Mouse (Mus musculus) frontal cortex, postnatal 36 days (tissue): ENCODE measurements around the gene Palm.

Experiments
- DNase-seq, 2 experiments: peaks; one replicate each; pipeline ENCODE4 v3.0.0; 2022; ENCODE audit warnings: low spot score in 2 of 2

Palm gene

DNA sequence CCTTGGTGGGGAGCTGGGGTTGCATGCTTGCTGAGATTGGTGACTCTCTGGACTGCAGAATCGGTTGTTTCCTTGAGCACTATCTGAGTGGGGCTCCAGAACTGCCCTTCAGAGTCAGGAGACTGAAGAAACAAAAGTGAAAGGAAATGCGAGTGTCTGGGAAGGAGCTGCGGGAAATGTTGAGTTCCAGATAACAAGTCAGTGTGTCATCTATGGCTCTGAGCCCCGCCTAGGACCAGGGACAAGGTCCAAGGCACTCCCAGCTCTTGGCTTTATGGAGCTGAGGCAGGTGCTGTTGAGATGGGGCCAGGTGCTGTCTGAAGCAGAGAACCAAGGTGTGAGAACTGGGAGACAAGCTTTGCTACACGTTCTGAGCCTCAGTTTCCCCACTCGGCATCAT, 31.0 kb downstream of the Palm start:
- DNase-seq, result no peak

DNA sequence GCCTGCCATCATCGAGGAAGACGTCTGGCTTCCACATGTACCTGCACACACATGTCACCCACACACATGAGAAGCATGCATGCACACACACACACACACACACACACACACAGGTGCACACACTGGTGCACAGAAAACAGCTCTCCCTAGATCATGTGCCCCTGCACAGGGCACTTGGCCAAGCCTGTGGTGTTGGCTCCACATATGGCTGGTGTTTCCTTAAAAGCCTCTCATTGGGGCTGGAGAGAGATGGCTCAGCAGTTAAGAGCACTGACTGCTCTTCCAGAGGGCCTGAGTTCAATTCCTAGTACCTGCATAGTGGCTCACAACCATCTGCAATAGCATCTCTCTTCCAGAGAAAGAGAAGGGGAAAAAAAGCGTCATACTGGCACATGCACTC, 38.2 kb downstream of the Palm start:
- no peak for DNase-seq

DNA sequence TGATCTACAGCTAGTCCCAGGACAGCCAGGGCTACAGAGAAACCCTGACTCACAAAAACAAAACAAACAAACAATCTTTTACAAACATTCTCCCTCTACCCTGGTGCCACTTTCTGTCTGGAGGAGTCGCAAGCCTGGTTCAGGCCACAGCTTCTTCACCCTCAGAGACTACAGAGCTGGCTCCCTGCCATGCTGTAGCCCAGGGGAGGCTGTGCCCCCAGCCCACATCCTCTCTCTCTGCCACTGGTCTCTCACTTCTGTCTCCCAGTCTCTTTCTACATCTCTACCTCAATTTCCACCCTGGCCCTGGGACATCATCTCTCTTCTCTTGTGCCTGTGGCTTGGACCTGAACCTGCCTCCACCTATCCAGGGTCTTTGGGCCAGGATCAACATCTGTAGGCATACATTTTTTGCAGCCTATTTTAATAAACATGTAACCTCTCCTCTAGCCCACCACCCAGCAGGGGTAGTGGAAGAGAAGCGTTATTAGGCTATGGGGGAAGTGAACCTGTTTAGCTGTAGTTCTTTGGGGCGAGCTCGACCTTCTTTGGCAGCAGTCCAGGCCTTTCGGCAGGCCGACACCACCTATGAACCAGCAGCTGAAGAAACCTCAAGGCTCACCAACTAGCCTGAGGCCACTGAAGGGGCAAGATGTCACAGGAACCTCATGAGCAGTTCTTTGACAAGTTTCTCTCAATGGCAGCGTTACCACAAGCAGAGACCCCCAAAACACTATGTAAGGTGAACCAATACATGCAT, 38.8 kb downstream of the Palm start:
- DNase-seq, result no peak

DNA sequence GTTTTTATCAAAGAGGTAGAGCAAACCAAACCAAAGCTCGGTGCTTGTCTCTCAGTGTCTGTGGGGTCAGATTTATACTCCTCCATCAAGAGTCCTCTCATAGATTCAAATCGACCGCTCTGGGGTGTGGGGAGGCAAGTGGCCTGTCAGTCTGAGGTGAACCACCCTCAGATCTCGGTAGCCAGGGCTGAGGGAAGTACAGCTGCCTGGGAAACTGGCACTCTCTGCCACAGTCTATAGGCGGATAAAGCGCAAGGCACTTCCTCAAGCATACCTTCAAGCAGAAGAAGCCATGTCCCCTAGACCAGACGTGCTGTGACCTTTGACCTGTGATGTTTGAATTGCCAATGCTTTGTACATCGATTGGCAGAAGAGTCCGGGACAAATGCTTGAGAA, 39.4 kb downstream of the Palm start:
- DNase-seq, result no peak

DNA sequence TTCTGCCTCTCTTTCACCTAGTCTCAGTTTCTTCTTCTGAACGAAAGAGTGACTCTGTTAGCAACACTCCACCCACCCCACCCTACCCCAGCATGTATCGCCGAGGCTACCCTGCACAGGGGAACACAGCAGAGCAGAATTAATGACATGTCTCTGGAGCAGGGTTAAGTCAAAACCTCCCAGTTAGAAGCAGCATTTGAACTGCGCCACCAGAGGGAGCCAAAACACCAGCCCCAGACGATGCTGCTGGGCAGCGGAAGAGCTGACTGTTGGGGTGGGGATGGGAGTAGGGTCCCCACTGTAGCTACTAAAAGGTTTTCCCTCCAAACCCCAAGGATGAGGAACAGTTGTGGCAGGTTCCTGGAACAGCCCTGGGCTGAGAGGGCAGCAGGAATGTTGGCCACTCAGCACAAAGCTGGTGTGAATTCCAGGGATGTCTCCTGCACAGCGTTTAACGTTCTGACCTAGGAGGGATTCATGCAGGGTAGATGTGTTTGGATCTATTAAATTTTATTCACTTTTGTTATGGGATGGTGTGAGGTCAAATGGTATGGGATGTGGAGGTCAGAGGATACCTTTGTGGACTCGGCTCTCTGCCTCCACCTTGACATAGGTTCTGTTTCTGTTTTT, 41.5 kb downstream of the Palm start:
- peak; percentile 69 to 77 for DNase-seq

DNA sequence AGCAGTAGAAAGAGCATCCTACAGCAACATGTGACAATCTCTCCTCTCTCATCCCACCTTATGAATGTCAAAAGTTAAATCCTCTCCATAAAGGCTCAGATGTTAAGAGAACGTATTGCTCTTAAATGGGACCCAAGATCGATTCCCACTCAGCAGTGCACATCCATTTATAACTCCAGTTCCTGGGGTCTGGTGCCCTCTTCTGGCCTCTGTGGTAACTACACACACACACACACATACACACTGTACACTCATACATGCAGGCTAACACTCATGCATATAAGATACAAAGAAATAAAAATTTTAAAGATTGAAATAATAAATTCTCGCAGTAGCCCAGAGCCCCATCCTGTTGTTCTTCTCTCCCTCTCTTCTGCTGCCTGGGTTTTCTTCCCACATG, 43.5 kb downstream of the Palm start:
- DNase-seq, result no peak

DNA sequence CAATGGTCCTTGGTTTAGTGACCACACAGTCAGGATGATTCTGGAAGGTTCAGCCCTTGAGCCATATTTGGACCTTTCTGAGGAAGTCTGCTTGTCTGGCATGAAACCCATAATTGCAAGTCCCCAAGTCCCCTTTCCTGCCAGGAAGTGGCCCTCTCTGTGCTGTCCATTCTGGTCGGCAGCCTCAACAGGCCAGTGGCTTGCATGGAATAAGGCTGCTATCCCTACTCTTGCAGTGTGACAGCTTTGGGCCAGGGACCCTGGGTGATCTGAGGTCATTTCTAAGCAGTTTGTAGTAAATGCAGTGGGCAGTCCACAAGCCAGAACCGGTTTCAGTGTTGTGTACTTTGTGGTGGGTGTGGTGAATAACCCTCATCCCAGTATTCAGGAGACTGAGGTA, 44.8 kb downstream of the Palm start:
- DNase-seq, result no peak

DNA sequence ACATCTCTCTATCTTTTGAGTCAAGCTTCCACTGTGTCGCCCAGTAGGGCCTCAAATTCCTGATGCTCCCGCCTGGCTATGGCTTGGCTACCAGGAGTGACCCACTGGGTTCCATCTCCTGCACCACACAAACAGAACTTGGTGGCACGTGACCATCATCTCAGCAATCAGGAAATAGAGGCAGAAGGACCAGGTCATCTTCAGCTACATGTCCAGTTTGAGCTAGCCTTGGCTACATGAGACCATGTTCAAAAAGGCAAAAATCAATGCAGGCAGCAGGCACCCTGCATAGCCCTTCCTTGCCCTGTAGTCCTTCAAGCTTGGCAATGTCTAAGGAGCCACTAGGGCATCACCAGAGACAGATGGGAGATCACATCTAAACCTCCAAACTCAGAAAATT, 46.7 kb downstream of the Palm start:
- no peak for DNase-seq

DNA sequence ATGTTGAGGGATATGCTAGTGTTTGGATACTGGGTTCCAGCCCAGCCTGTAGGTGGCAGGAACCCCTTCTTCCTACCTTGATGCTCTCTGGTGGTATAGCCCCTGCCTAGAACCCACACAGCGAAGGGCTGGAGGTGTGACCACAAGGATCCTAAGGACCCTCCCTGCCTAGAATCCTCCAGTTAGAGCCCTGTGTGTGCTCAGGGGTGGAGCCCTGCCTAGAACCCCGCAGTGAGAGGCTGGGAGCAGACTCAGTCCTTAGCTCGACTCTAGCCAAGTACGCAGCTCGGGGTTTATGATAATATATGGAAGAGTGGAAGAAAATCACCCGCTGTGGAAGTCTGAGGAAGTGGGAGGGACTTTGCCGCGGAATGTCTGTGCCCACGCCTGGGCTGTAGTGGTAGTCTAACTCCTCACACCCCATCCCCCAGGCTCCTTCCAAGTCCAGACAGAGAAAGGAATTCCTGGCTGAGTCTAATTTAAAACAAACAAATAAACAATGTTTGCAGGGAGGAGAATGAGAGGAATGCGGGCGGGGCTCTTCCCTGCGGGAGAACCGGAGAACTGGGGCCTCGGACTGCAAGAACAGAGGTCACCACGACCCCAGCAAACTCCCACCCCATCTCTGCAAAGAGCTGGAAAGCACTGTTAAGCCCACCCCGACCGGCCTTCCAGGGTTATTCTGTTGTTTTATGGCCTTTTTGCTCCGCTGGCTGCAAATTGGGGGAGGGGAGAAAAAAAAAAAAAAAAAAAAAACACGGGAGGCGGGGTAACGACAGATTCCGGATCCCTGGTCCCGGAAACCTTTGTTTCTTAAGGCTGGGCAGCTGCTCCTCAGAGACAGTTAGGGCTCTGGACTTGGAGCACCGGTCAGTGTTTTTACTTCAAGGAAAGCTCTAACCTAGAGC, 47.5 kb downstream of the Palm start:
- peak; percentile 79 to 81 for DNase-seq

DNA sequence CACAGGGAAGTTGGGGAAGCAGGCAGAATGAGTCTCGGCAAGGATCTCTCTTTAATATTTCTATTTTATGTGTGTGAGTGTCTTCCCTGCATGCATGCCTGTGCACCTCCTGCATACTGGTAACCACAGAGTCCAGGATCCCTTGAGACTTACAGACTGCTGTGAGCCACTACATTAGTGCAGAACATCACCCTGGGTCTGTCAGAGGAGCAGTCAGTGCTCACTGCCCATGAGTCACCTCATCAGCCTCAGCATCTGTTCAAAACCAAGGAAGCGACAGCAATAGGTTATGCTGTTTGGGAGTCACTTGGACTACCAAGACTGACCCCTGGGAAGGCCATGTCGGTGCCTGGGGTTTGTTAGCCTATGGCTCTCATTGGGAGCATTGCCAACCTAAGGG, 49.0 kb downstream of the Palm start:
- DNase-seq, result no peak

DNA sequence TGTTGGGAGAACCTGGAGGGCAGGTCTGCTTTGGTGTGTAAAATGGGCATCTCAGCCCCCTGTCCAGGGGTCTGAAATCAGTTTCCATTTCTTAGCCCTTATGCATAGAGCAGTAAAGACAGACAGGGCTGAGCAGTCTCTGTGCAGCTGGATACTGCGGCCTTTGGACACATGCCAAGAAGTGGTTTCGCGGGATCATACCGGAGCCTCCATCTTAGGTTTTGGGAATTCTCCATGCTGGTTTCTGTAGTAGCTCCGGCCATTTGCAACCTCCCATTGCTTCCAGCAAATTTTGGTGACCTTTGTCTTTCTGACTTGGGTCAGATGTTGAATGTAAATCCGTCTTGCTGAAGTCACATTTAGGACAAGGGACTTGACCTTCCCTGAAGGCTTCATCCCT, 50.1 kb downstream of the Palm start:
- no peak for DNase-seq

DNA sequence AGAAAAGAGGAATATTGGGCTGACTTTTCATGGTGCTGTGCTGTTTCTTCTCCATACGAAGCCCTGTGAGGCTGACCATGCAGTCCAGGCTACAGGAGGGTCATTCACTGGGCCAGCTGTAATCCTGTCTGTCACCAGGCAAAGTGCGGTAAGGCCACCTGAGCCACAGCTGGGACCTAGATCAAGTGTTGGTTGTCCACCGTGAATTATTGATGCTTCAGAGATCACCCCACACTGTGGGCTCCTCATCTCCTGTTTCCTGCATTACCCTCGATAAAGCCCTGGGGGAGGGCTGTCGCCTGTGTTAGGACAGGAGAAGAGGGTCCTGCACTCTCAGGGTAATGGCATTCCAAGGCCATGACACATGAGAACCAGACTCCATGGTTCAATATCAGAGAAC, 53.2 kb downstream of the Palm start:
- no peak for DNase-seq

DNA sequence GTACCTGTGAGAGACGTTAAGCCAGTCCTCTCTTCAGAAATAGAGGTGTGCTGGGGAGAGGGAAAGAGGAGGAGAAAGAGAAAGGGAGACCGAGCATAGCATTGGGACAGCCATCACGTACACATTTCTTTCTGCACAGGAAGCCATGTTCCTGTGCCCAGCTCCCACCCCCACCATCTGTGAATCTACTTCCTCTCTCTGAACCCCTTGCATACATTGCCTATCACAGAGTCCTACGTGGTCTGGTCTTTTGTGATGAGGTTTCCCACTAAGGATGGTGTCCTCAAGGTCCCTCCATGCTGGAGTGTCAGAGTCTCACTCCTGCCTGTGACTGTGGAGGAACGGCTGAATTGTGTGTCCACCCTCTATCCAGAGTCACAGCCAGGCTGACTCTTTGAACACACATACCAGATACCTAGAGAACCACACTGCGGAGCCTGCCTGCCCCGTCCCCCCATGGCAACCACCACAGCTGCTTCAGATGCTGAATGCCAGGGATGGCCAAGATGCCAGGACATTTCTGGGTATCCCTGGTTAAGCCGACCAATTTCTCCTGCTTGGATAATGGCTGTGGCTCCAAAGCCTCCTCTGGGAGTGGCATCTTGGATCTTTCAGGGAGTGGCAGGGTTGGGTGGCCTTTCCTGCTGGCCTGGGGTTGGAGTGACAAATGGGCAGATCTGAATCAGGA, 56.7 kb downstream of the Palm start:
- no peak for DNase-seq

DNA sequence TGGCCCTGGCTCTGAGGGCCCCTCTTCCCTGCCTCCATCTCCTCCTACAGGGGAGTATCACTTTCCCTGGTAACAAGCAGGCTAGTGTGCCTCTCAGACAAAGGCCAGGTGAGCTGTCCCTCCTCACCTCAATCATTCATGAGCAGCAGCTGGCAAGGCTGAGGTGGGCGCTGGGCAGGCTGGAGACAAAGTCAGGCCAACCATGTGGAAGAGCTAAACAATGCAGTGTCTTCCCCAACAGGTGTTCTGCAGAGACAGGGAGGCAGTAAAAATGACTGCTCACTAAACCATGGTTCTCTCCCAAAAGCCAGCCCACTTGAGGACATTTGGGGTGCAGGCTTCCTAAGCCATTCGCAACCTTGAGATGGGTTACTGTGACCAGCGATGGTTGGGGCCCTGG, 58.3 kb downstream of the Palm start:
- DNase-seq, result no peak

DNA sequence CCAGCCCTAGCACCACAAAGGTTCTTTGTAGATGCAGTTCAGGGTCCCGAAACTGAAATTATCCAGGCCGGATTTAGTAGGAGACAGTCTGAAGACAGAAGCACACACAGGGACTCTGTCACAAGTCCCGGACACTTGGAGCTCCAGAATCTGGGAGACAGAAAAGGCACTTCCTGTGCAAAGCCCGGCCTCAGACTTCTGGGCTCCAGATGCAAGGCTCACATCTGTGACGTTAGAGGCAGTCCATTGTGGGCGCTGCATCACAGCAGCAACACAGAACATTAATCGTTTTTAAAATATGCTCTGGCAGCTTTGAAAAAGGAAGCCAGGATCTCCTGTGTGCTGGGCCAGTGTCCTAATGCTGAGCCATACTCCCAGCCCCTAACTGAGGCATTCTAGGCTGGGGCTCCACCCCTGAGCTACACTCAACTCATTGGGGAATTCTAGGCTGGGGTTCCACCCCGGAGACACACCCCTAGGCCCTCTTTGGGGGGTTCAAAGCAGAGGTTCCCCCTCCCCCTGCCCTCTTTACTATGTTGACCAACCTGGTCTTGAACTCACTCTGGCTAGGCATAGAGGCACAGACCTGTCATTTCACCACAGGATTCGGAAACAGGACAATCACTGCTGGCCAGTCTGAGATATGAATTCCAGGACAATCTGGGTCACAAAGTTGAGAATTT, 58.9 kb downstream of the Palm start:
- DNase-seq, result no peak

DNA sequence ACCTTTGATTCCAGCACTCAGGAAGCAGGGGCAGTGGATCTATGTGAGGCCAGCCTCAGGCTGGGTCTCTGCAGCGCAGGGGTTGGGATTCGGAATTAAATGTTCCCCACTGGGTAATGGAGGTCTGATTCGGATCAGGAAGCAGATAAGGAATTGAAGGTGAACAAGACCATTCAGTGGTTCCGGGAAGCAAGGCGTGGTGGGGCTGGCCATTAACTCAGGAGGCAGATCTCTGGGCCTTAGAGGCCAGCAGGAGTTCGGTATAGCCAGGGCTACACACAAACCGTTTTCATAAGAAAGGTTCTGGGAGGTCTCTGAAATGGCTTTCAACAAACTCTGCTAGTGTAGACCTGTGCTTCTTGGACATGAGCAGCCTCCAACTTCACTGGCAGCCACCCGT, 59.5 kb downstream of the Palm start:
- no peak for DNase-seq

DNA sequence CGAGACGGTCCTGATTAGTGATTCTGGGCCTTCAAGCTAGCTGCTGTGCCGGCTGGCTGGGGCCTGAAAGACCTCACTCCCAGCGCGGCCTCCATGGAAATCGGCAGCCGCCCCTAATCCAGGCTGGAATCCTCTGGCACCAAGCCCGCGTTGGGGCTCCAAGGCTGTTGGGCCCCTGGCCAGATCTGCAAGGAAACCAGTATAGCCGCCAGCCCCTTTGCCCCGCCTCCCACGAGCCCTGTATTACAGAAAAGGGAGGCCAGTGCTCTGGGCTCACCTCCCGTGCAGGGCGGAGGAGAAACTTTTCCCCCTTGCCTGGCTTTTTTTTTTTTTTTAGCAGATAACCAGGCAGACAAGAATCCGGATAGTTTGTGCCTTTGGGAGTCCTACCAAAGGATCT, 60.0 kb downstream of the Palm start:
- DNase-seq, result peak; percentile 73 to 85

DNA sequence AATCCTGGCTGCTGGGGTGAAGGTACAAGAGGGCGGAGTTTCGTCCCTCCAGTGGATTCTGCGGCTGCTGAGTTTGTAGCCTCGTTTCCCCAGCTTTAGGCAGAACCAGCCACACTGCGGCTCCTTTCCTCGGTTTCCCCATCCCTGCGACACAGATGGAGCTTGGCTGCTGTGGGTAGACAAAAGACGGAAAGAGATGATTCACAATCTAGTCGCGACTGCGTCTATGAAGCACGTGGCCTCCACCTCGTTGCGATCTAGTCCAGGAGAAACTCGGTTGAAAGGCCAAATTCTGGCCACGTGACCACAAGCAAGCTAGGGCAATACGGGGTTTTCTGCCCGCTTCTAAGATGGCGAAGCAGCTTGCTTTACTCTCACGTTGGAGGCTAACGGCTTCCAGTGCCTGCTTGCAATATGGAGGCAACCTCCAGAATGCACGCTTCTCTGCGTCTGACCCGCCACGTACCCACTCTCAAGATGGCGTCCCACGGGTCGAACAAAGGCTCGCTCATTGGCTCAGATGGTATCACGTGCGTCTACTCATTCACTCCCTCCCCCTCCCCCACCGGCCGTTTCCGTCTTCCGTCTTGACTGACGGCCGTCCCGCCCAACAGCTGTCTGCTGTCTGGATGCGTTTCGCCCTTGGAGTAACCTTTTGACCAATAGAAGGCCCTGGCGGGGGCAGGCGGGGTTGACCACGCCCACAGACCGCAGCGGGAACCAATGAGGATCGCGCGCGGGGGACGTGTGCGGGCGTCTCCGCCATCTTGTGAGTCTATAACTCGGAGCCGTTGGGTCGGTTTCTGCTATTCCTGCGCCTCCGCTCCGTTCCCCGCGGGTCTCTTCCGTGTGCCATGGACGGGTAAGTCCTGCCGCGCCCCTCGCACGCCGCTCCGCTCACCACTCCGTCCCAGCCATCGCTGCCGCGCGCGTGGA, 60.8 kb downstream of the Palm start, which contains the start of gene Ptbp1:
Gene Ptbp1, plus strand, starts transcription at position 568 of the 936 bp plus-strand sequence.
- DNase-seq, result peak; percentile 97 to 99

DNA sequence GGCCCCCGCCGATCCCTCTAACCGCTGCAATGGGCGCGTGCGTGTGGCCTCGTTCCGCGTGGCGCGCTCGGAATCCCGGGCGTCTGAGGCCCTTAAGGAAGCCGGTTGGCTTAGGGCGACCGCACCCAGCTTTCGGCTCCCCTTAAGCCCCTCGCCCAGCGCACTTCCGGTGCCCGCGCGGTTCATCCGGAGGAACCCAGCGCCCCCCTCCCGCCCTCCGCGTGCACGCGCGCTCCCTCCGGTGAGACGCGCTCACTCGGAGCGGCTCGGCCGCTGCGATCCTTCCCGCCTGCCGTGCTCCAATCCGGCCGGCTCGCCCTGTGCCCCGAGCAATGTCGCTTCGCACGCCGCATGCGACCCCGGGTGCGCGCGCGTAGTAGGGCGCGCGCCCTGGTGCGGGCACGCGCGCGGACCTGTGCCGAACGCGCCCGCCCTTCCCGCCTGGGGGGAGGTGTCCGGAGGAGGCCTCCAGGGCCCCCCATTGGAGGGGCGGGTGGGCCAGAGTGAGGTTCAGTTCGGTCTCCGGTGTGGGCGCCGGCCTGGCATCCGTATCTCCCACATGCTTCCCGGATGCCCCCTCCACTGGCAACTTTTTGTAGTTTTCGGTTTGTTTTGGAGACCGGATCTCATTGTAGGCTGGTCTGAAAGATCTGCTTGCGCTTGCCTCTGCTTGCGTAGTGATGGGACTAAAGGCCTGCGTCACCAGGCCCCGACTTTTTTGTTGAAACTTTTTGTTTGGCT, 61.6 kb downstream of the Palm start:
- DNase-seq, result no peak
